Mouse (Mus musculus) olfactory bulb, adult 2 months (tissue): ENCODE measurements around the gene Efcab12.

ENCODE experiments used
- CTCF ChIP-seq: fragments of 200-500 bp; IDR thresholded peaks from 2 replicates; pipeline ENCODE4 v1.5.1; 2012; ENCODE audit warnings: low read depth, mild to moderate bottlenecking, low read length, moderate library complexity; ENCODE audit not compliant: insufficient read depth
- POLR2A ChIP-seq: fragments of 200-500 bp; IDR thresholded peaks from 2 replicates; pipeline ENCODE4 v1.6.1; 2012; ENCODE audit warnings: mild to moderate bottlenecking, low read depth, low read length, moderate library complexity; ENCODE audit not compliant: insufficient read depth

DNA sequence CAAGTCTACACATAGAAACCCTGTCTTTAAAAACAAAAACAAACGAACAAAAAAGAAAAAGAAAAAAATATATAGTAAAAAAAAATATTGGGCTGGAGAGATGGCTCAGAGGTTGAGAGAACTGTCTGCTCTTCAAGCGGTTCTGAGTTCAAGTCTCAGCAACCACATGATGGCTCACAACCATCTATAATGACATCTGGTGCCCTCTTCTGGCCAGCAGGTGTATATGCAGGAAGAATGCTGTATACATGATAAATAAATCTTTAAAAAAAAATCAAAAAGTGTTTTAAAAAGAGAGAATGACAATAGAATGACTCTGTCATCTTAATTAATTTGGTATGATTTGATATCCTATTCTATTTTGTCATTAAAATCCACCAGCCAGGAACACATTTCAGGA, 16.2 kb upstream of the Efcab12 start:
- no peak for TF ChIP-seq CTCF
- TF ChIP-seq POLR2A: no peak
